Mouse (Mus musculus) embryonic fibroblast, embryonic 13.5 days (primary cell): Measurements from ENCODE around the gene Slc25a13.

Experiments used
- CTCF ChIP-seq: IDR thresholded peaks from 2 replicates; pipeline ENCODE4 v1.5.1; 2011; ENCODE audit warnings: mild to moderate bottlenecking, control low read depth, low read length, moderate library complexity, borderline replicate concordance; ENCODE audit not compliant: insufficient read depth
- POLR2A ChIP-seq: IDR thresholded peaks from 2 replicates; pipeline ENCODE4 v1.6.1; 2011; ENCODE audit warnings: low read depth, mild to moderate bottlenecking, control low read depth, low read length, moderate library complexity

DNA sequence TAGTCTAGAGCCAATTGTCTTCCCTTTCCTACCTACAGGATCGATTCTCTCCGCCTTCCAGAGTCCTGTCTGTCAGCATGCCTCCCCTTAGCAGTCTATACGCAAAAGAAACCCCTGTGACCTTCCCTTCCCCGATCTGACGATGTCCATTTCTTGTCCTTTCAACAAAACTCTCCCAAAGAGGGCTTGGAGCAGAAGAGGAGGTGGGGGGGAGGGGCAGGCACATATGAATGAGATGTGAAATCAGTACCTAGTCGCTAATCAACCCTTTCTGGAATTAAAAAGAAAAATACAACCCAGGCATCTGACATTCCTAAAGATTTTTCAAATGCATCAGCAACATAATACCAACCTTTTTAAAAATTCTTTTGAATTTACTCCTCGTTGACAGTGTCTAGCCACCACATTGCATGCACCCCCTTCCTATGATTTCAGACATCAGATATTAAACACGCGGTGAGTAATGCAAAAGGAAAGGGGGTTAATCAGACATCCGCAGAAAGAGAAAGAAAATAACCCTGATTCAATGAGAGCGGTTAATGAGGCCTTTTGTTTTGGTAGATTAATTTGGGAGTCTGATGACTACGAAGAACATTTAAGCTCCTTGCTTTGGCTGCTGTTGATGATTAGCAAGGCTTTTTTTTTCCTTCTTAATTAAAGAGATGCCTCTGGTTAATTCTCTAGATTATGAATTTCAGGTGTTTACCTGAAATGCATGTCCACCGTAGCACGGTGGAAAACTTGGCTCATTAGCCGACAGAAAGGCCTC lies 43.6 kb downstream of the Slc25a13 start:
- no peak for TF ChIP-seq POLR2A
- no peak for TF ChIP-seq CTCF
